Mouse (Mus musculus) B cell, adult (primary cell): ENCODE results near the gene Kif21b. TPM values are rescaled to one million over a fixed set of nuclear protein-coding genes. Genes with fewer than 3 reads are reported as not detected.

Source experiments
- total RNA-seq: library from RNA; stranded (reverse); gene quantifications from 4 replicates; pipeline ENCODE4 v1.2.4, GENCODE M21; 2023; ENCODE audit not compliant: inconsistent age

The Kif21b gene
- 182 to 212 TPM (median 208 TPM) in 4 replicates for total RNA-seq

GRCm38 (mm10) chr1:136130951-136131558, at the start of gene Kif21b:
TSS of gene Kif21b (plus strand) at chr1:136131389.

GRCm38 (mm10) chr1:136212803-136213202, 81.6 kb downstream of the Kif21b start, which contains the start of gene Mroh3:
TSS of gene Mroh3 (minus strand) at chr1:136212828.

Other genes with a start within 250 kb of the Kif21b start
- gene Pkp1, start 212.2 kb upstream of the Kif21b start, total RNA-seq, result not detected in 4 replicates
- gene Igfn1, start 125.0 kb upstream of the Kif21b start, total RNA-seq, result 0.19 to 0.36 TPM (median 0.30 TPM) in 3 of 4 replicates, not detected in the other
- 6.6 to 11.3 TPM (median 9.2 TPM) in 4 replicates for gene Tmem9, start 123.2 kb upstream of the Kif21b start, total RNA-seq
- not detected in 4 replicates for gene Ascl5, start 80.6 kb upstream of the Kif21b start, total RNA-seq
- 5.7 to 6.8 TPM (median 5.7 TPM) in 4 replicates for gene Cacna1s, start 78.6 kb upstream of the Kif21b start, total RNA-seq
- gene Mroh3, start 81.4 kb downstream of the Kif21b start, total RNA-seq, result not detected in 4 replicates
- gene Inava, start 102.9 kb downstream of the Kif21b start, total RNA-seq, result not detected in 4 replicates
- not detected in 4 replicates for gene Gpr25, start 129.5 kb downstream of the Kif21b start, total RNA-seq
- 36.4 to 39.9 TPM (median 38.4 TPM) in 4 replicates for gene Camsap2, start 214.7 kb downstream of the Kif21b start, total RNA-seq